Mouse (Mus musculus) right cerebral cortex, postnatal 10 days (tissue): ENCODE measurements at regions not wholly inside any gene's neighbourhood (a gene's known extent, or its start where the extent isn't known, plus 50 kb on each side); places are given as distances from the start of the nearest gene placed in this dataset.

Source experiments
- DNase-seq, 2 experiments: peaks; one replicate each; pipeline ENCODE4 v3.0.0; 2021; ENCODE audit warnings: low spot score in 2 of 2

- peak; percentile 84 to 85 for DNase-seq
Observed at GRCm38 (mm10) chr4:24154418-24154817, 341.8 kb upstream of the Mms22l start.

- DNase-seq = no peak
Observed at GRCm38 (mm10) chr4:24173750-24174149, 322.5 kb upstream of the Mms22l start.

GRCm38 (mm10) chr4:24213262-24214036 lies 282.8 kb upstream of the Mms22l start:
- DNase-seq = peak; percentile 36 to 67

- DNase-seq = no peak
Observed at GRCm38 (mm10) chr4:24214037-24214362, 282.3 kb upstream of the Mms22l start.

GRCm38 (mm10) chr4:24218383-24218934 lies 277.8 kb upstream of the Mms22l start:
- no peak for DNase-seq

GRCm38 (mm10) chr4:24219074-24219497 lies 277.2 kb upstream of the Mms22l start:
- no peak for DNase-seq

GRCm38 (mm10) chr4:24219583-24219982 lies 276.7 kb upstream of the Mms22l start:
- no peak for DNase-seq

- peak; percentile 37 to 47 for DNase-seq
Observed at GRCm38 (mm10) chr4:24245124-24245523, 251.1 kb upstream of the Mms22l start.

- DNase-seq = no peak
Observed at GRCm38 (mm10) chr4:24248142-24249054, 247.9 kb upstream of the Mms22l start.

- DNase-seq = peak; percentile 48 to 59
Observed at GRCm38 (mm10) chr4:24249243-24249970, 246.8 kb upstream of the Mms22l start.

GRCm38 (mm10) chr4:24278154-24278553 lies 218.1 kb upstream of the Mms22l start:
- DNase-seq = no peak
